Mouse (Mus musculus) stomach, postnatal 0 days (tissue): ENCODE data around the gene Surf6. TPM values are rescaled to one million over a fixed set of nuclear protein-coding genes. Genes with fewer than 3 reads are reported as not detected.
A peak's percentile ranks its signal among the peaks of the same experiment; 100 is the strongest.

Experiments used
- ATAC-seq: fragments of 200-750 bp; cut with Nextera tagmentation; 2 replicates; pipeline ENCODE4 v1.8.0; 2017; ENCODE audit not compliant: low FRiP score, low TSS enrichment
- DNase-seq: peaks from one replicate; pipeline ENCODE4 v3.0.0-alpha.2; 2016; ENCODE audit warnings: low spot score
- H3K27ac ChIP-seq: fragments of 300-500 bp; sonication (generic); replicated peaks from 2 replicates; pipeline ENCODE4 v1.5.1; 2014; ENCODE audit warnings: mild to moderate bottlenecking, control low read depth
- H3K27me3 ChIP-seq: fragments of 300-500 bp; sonication (generic); 2 replicates; pipeline ENCODE4 v1.6.1; 2014; ENCODE audit warnings: low read length; ENCODE audit not compliant: control insufficient read depth, insufficient read depth
- H3K36me3 ChIP-seq: fragments of 300-500 bp; sonication (generic); 2 replicates; pipeline ENCODE4 v1.6.1; 2014; ENCODE audit warnings: low read length, mixed read lengths; ENCODE audit not compliant: control insufficient read depth, insufficient read depth
- H3K4me1 ChIP-seq: fragments of 300-500 bp; sonication (generic); replicated peaks from 2 replicates; pipeline ENCODE4 v1.6.1; 2014; ENCODE audit warnings: antibody characterized with exemption; ENCODE audit not compliant: control insufficient read depth, insufficient read depth
- H3K4me2 ChIP-seq: fragments of 300-500 bp; sonication (generic); replicated peaks from 2 replicates; pipeline ENCODE4 v1.6.1; 2014; ENCODE audit warnings: low read depth, mild to moderate bottlenecking, control low read depth, moderate library complexity
- H3K4me3 ChIP-seq: fragments of 300-500 bp; sonication (generic); 2 replicates; pipeline ENCODE4 v1.5.1; 2014; ENCODE audit warnings: low read depth, low read length, control low read depth
- H3K9ac ChIP-seq: fragments of 300-500 bp; sonication (generic); 2 replicates; pipeline ENCODE4 v1.6.1; 2014; ENCODE audit warnings: mild to moderate bottlenecking, low read length, control low read depth, mixed read lengths
- H3K9me3 ChIP-seq: fragments of 300-500 bp; sonication (generic); 2 replicates; pipeline ENCODE4 v1.6.1; 2016; ENCODE audit warnings: low read length; ENCODE audit not compliant: control insufficient read depth
- CTCF ChIP-seq: IDR thresholded peaks from 2 replicates; pipeline ENCODE4 v1.5.1; 2016; ENCODE audit warnings: antibody characterized with exemption, low read depth, mild to moderate bottlenecking, moderate library complexity
- EP300 ChIP-seq: optimal IDR thresholded peaks from 2 replicates; pipeline ENCODE3; 2016; ENCODE audit warnings: antibody characterized with exemption
- WGBS: fragments of 180-500 bp; shearing (Covaris S2); extraction: QIAGEN DNeasy Blood & Tissue Kit; methylation state at CpG from one replicate; pipeline ENCODE4 v1.1.7; 2014; 5-methylcytosine and 5-hydroxymethylcytosine counted together
- polyA plus RNA-seq: library from polyadenylated mRNA; unstranded; fragments of >200 nt; fragmentation: Nextera tagmentation; extraction: Ambion mirVana; gene quantifications from 2 replicates; pipeline ENCODE4 v1.2.1, GENCODE M21; 2015

Gene Surf6
- polyA plus RNA-seq, 1 experiment from 2014 or later: 12.8 TPM

- WGBS: 52% methylated on average over 1 of the region's 1 CpGs
- Histone ChIP-seq H3K4me3 (no peak overlapping the region), H3K4me1 (peaks cover 8% of the 10 kb centered on the region; the same call in 1 of the 2 replicates), H3K9ac (no peak overlapping the region), H3K9me3 (no peaks in the 10 kb centered on the region), H3K27me3 (no peaks in the 10 kb centered on the region), H3K4me2 (no peak overlapping the region), H3K36me3 (0 out of 2 replicates have a peak, but pooled peaks cover 2% of the 10 kb centered on the region), H3K27ac (no peak overlapping the region)
- no peak for DNase-seq
- ATAC-seq: no peak
- no peak for TF ChIP-seq EP300
These were observed 33.7 kb upstream of the Surf6 start for GRCm38 (mm10) chr2:26936425-26936824.

GRCm38 (mm10) chr2:26935286-26935685 lies 32.6 kb upstream of the Surf6 start:
- Histone ChIP-seq H3K27ac (no peak overlapping the region), H3K9me3 (no peaks in the 10 kb centered on the region), H3K4me3 (no peak overlapping the region), H3K9ac (no peak overlapping the region), H3K36me3 (0 out of 2 replicates have a peak, but pooled peaks cover 2% of the 10 kb centered on the region), H3K4me1 (peaks cover 9% of the 10 kb centered on the region; the same call in 1 of the 2 replicates), H3K27me3 (no peaks in the 10 kb centered on the region), H3K4me2 (no peak overlapping the region)
- ATAC-seq (no peak), DNase-seq (no peak)
- TF ChIP-seq CTCF (no peak), EP300 (no peak)
- 98% methylated on average over 2 of the region's 2 CpGs for WGBS

- H3K9me3 ChIP-seq: no peaks in the 10 kb centered on the region
- peak within 1 kb of the TSS; percentile 93 for H3K4me3 ChIP-seq
- 1% methylated on average over 44 of the region's 70 CpGs for WGBS
- ATAC-seq (peak; percentile 96), DNase-seq (peak; percentile 99)
- no peaks in the 10 kb centered on the region for H3K27me3 ChIP-seq
- 0 out of 2 replicates have a peak, but pooled peaks cover 2% of the 10 kb centered on the region for H3K36me3 ChIP-seq
- peak; percentile 3; the same call in 1 of the 2 replicates for TF ChIP-seq CTCF
- no peak for TF ChIP-seq EP300
- H3K4me2 ChIP-seq: peak within 1 kb of the TSS; percentile 74
- H3K27ac ChIP-seq: peak within 1 kb of the TSS; percentile 97
- H3K9ac ChIP-seq: peak within 1 kb of the TSS; percentile 100
- H3K4me1 ChIP-seq: peaks cover 9% of the 10 kb centered on the region; the same call in 1 of the 2 replicates
These were observed 30.8 kb upstream of the Surf6 start, which contains the start of the genes Surf4 and Stkld1 for GRCm38 (mm10) chr2:26933304-26934055. Gene Surf4, minus strand, starts transcription at chr2:26933928. Gene Stkld1, plus strand, starts transcription at chr2:26934047.

GRCm38 (mm10) chr2:26932473-26933303 lies 30.0 kb upstream of the Surf6 start:
- under 1% methylated on average over 32 of the region's 49 CpGs for WGBS
- no peaks in the 10 kb centered on the region for H3K9me3 ChIP-seq
- peak; percentile 52 for DNase-seq
- H3K4me1 ChIP-seq: peaks cover 9% of the 10 kb centered on the region; the same call in 1 of the 2 replicates
- H3K4me3 ChIP-seq: peak overlapping the region; percentile 93
- TF ChIP-seq CTCF (no peak), EP300 (no peak)
- 0 out of 2 replicates have a peak, but pooled peaks cover 2% of the 10 kb centered on the region for H3K36me3 ChIP-seq
- H3K27ac ChIP-seq: peak overlapping the region; percentile 97
- peak overlapping the region; percentile 100 for H3K9ac ChIP-seq
- H3K4me2 ChIP-seq: peak overlapping the region; percentile 74
- no peaks in the 10 kb centered on the region for H3K27me3 ChIP-seq
- ATAC-seq: no peak

GRCm38 (mm10) chr2:26930390-26930789 lies 27.7 kb upstream of the Surf6 start:
- Histone ChIP-seq H3K36me3 (peaks cover 13% of the 10 kb centered on the region), H3K4me1 (peaks cover 9% of the 10 kb centered on the region; the same call in 1 of the 2 replicates), H3K4me2 (no peak overlapping the region), H3K9me3 (no peaks in the 10 kb centered on the region), H3K9ac (0 out of 2 replicates have a peak overlapping the region, but pooled peaks have one; percentile 13), H3K27ac (no peak overlapping the region), H3K4me3 (no peak overlapping the region), H3K27me3 (no peaks in the 10 kb centered on the region)
- ATAC-seq (no peak), DNase-seq (peak; percentile 69)
- 30% methylated on average over 1 of the region's 1 CpGs for WGBS
- peak; percentile 86 for TF ChIP-seq CTCF
- no peak for TF ChIP-seq EP300
